Mouse (Mus musculus) heart, postnatal 0 days (tissue): ENCODE measurements around the gene 2310034G01Rik.

Experiments
- CTCF ChIP-seq: IDR thresholded peaks from 2 replicates; pipeline ENCODE4 v1.5.1; 2016; ENCODE audit warnings: antibody characterized with exemption, control low read depth, low read depth
- EP300 ChIP-seq: IDR thresholded peaks from 2 replicates; pipeline ENCODE4 v1.6.1; 2016; ENCODE audit warnings: antibody characterized with exemption, low read depth

DNA sequence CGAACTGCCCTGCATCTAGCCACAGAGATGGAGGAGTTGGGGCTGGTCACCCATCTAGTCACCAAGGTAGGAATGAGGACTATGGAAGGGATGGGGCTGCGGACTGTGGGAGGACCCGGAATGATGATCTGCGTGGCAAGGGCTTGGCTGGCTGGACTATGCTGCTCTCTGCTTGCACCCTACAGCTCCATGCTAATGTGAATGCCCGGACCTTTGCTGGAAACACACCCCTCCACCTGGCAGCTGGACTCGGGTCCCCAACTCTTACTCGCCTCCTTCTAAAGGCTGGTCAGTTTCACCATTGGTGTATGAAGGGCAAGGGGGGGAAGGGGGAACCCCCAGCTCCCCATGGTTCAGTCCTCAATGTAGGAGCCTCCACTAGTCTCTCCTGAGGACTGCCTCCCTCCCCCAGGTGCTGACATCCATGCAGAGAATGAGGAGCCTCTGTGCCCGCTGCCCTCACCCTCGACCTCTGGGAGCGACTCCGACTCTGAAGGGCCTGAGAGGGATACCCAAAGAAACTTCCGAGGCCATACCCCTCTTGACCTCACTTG, 39.7 kb downstream of the 2310034G01Rik start:
- TF ChIP-seq CTCF (no peak), EP300 (no peak)
